Mouse (Mus musculus): ENCODE measurements around the gene Pex6. TPM values are rescaled to one million over a fixed set of nuclear protein-coding genes. Genes with fewer than 3 reads are reported as not detected.

Pex6 gene
- polyA plus RNA-seq, 1 experiment from 2014 or later, result 38.0 TPM

DNA sequence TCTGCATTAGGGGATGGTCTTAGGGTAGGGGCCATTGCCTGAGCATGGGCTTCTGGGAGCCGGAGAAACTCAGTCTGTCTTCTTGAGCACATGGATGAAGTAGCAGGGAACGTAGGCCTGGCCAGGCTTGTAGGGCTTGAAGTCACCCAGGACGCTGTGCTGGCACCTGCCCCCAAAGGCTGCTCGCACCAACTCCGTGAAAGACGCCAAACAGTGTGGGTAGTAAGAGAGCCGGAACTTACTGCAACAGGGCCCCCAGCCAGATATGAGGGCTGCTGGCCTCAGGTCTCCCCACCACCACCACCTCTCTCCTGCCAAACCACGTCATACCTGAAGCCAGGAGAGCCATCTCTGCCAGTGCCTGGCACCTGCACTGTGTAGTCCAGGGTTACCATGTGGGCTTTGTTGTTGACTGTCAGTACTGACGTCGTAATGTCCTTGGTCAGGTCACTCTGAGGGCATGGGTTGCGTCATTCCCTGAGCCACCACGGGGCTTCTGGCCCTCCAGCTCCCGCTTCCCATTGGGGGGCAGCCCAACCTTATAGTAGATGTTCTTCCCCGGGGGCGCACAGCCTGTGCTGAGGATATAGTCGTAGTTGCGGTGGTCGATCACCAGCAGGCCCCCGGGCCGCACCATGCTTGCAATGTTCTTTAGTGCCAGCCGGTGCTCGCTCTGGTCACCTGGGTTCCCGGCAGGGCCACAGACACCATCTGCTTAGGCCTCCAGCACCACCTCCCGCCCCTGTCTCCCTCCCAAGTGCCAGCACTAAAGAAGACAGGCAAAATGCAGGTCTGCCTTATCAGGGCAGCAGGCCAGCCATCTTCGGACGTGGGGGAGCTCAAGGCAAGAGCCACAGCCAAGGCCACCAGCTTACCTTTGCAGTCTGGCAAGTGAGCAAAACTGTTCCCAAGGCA lies 14.7 kb downstream of the Pex6 start:
- WGBS, result 92% methylated on average over 26 of the region's 26 CpGs

GRCm38 (mm10) chr17:46727271-46727670 lies 16.0 kb downstream of the Pex6 start:
- Histone ChIP-seq H3K27me3 (peaks cover 21% of the 10 kb centered on the region), H3K9ac (no peak overlapping the region), H3K36me3 (peaks cover 30% of the 10 kb centered on the region), H3K4me2 (replicated peaks) (no peak overlapping the region), H3K9me3 (replicated peaks) (no peaks in the 10 kb centered on the region), H3K4me3 (no peak overlapping the region), H3K27ac (no peak overlapping the region), H3K4me1 (0 out of 2 replicates have a peak, but pooled peaks cover 3% of the 10 kb centered on the region)
- no peak for ATAC-seq (ENCODE audit: low FRiP score)
- WGBS, result 93% methylated on average over 11 of the region's 11 CpGs

More for the DNA sequence above, 14.7 kb downstream of the Pex6 start:
- H3K27ac ChIP-seq, result no peak overlapping the region
- peaks cover 40% of the 10 kb centered on the region for H3K36me3 ChIP-seq
- H3K4me2 ChIP-seq (replicated peaks), result no peak overlapping the region
- H3K4me3 ChIP-seq, result no peak overlapping the region
- 0 out of 2 replicates have a peak, but pooled peaks cover 3% of the 10 kb centered on the region for H3K4me1 ChIP-seq
- H3K9ac ChIP-seq, result no peak overlapping the region
- ATAC-seq (ENCODE audit: low FRiP score), result no peak
- peaks cover 21% of the 10 kb centered on the region for H3K27me3 ChIP-seq
- no peaks in the 10 kb centered on the region for H3K9me3 ChIP-seq (replicated peaks)

DNA sequence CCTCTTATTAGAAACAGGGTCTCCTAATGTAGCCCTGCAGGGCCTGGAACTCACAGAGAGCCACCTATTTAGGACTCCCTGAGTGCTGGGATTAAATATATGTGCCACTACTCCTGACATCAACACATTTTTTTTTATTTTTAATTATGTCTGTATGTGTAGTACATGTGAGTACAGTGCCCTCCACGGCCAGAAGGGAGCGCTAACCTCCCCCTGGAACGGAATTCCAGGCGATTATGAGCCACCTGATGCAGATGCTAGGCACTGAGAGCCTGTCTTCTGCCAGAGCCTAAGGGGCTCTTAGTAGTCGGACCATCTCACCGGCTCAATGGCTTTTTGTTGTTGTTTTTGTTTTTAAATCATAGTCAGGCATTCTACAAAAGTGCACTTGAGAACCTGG lies 16.8 kb downstream of the Pex6 start:
- no peak overlapping the region for H3K9ac ChIP-seq
- H3K4me1 ChIP-seq, result 0 out of 2 replicates have a peak, but pooled peaks cover 3% of the 10 kb centered on the region
- no peak for ATAC-seq (ENCODE audit: low FRiP score)
- H3K4me2 ChIP-seq (replicated peaks), result no peak overlapping the region
- no peak overlapping the region for H3K4me3 ChIP-seq
- peaks cover 21% of the 10 kb centered on the region for H3K27me3 ChIP-seq
- H3K27ac ChIP-seq, result no peak overlapping the region
- H3K36me3 ChIP-seq, result peaks cover 25% of the 10 kb centered on the region
- WGBS, result 41% methylated on average over 6 of the region's 6 CpGs
- H3K9me3 ChIP-seq (replicated peaks), result no peaks in the 10 kb centered on the region

DNA sequence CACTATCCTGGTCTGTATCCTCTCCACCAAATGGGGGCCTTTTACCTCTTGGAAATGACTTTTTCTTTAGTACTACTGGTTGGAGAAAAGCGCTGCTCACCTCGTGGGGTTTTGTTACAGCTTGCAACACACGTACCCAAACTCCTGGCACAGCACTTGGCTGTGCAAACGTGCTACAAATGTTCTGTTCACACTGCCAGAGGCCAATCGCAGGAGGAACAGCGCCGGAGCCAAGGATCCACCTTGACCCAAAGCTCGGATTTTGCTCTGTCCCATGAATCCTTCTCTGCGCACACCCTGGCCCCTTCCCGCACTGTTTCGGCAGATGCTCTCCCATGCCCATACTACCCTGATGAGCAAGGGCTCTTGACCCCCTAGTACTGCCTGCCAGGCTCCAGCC lies 17.2 kb downstream of the Pex6 start:
- Histone ChIP-seq H3K4me2 (replicated peaks) (0 out of 2 replicates have a peak overlapping the region, but pooled peaks have one; percentile 9), H3K4me3 (no peak overlapping the region), H3K27ac (no peak overlapping the region), H3K4me1 (0 out of 2 replicates have a peak, but pooled peaks cover 3% of the 10 kb centered on the region), H3K9me3 (replicated peaks) (no peaks in the 10 kb centered on the region), H3K36me3 (peaks cover 20% of the 10 kb centered on the region), H3K27me3 (peaks cover 21% of the 10 kb centered on the region), H3K9ac (peak overlapping the region; percentile 41; the same call in 1 of the 2 replicates)
- whole genome bisulfite sequencing, result 48% methylated on average over 11 of the region's 11 CpGs
- ATAC-seq (ENCODE audit: low FRiP score), result no peak

- Histone ChIP-seq H3K9me3 (replicated peaks) (no peaks in the 10 kb centered on the region), H3K9ac (peak within 1 kb of the TSS; percentile 41), H3K4me1 (0 out of 2 replicates have a peak, but pooled peaks cover 3% of the 10 kb centered on the region), H3K27me3 (peaks cover 21% of the 10 kb centered on the region), H3K36me3 (peaks cover 16% of the 10 kb centered on the region), H3K27ac (no peak within 1 kb of the TSS), H3K4me2 (replicated peaks) (0 out of 2 replicates have a peak within 1 kb of the TSS, but pooled peaks have one; percentile 9), H3K4me3 (no peak within 1 kb of the TSS)
- WGBS, result 22% methylated on average over 24 of the region's 24 CpGs
- ATAC-seq (ENCODE audit: low FRiP score), result no peak
These were observed 17.6 kb downstream of the Pex6 start, which contains the start of gene Gnmt for GRCm38 (mm10) chr17:46728904-46729318. Gene Gnmt (minus strand): TSS chr17:46729168.

- ATAC-seq (ENCODE audit: low FRiP score), result no peak
- WGBS, result 89% methylated on average over 3 of the region's 3 CpGs
These were observed 22.8 kb downstream of the Pex6 start for GRCm38 (mm10) chr17:46734055-46734454.

GRCm38 (mm10) chr17:46735287-46735686 lies 24.0 kb downstream of the Pex6 start:
- Histone ChIP-seq H3K9ac (no peak overlapping the region), H3K9me3 (replicated peaks) (no peaks in the 10 kb centered on the region), H3K27ac (no peak overlapping the region), H3K4me3 (no peak overlapping the region), H3K4me2 (replicated peaks) (no peak overlapping the region), H3K36me3 (peaks cover 32% of the 10 kb centered on the region), H3K27me3 (no peaks in the 10 kb centered on the region; the same call in 1 of the 2 replicates), H3K4me1 (no peaks in the 10 kb centered on the region)
- ATAC-seq (ENCODE audit: low FRiP score), result no peak
- 87% methylated on average over 7 of the region's 7 CpGs for WGBS

More at GRCm38 (mm10) chr17:46734055-46734454, 22.8 kb downstream of the Pex6 start:
- Histone ChIP-seq H3K4me1 (no peaks in the 10 kb centered on the region), H3K36me3 (peaks cover 32% of the 10 kb centered on the region), H3K9me3 (replicated peaks) (no peaks in the 10 kb centered on the region), H3K9ac (no peak overlapping the region), H3K4me2 (replicated peaks) (no peak overlapping the region), H3K27ac (no peak overlapping the region), H3K27me3 (peaks cover 9% of the 10 kb centered on the region), H3K4me3 (no peak overlapping the region)

DNA sequence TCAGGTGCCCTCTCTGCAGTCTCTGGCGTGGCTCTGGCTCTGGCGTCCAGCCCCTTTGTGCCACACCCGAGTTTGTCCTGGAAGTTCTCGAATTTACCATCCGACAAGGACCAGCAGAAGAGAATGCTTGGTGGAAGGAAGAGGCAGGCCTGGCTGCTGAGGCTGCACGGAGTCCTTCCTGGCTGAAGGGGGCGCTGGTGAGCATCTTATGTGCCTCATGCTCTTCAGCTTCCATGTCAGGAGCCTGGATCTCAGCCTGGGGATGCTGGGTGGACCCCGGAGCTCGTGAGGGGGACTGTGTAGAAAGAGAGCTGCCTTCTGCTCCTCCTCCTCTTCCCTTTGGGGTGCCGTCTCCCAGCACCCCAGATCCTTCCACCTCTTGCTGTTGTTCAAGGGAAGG lies 24.9 kb downstream of the Pex6 start:
- no peak for ATAC-seq (ENCODE audit: low FRiP score)
- H3K36me3 ChIP-seq, result peaks cover 33% of the 10 kb centered on the region
- no peaks in the 10 kb centered on the region for H3K9me3 ChIP-seq (replicated peaks)
- H3K4me1 ChIP-seq, result no peaks in the 10 kb centered on the region
- H3K4me3 ChIP-seq, result no peak overlapping the region
- H3K27ac ChIP-seq, result no peak overlapping the region
- 64% methylated on average over 10 of the region's 10 CpGs for WGBS
- no peak overlapping the region for H3K4me2 ChIP-seq (replicated peaks)
- H3K27me3 ChIP-seq, result no peaks in the 10 kb centered on the region
- H3K9ac ChIP-seq, result no peak overlapping the region

DNA sequence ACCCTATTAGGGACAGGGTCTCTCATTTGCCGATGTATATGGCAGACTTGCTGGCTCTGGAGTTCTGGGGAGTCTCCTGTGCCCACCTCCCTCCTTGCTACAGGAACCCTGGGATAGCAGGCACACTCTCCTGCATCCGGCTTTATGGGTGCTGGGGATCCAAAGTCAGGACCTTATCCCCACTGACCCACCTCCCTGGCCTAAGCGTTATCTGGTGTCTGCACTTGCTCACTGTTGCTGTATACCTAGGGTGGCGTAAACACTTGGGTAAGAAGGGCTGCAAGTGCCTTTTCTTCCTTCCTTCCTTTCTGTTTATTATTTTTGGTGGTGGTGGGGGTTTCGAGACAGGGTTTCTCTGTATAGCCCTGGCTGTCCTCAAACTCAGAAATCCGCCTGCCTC lies 30.0 kb downstream of the Pex6 start:
- Histone ChIP-seq H3K4me1 (no peaks in the 10 kb centered on the region), H3K9me3 (replicated peaks) (no peaks in the 10 kb centered on the region), H3K27ac (no peak overlapping the region), H3K4me2 (replicated peaks) (no peak overlapping the region), H3K9ac (no peak overlapping the region), H3K4me3 (no peak overlapping the region), H3K27me3 (no peaks in the 10 kb centered on the region), H3K36me3 (peaks cover 49% of the 10 kb centered on the region)
- ATAC-seq (ENCODE audit: low FRiP score), result no peak
- WGBS, result 93% methylated on average over 6 of the region's 6 CpGs

DNA sequence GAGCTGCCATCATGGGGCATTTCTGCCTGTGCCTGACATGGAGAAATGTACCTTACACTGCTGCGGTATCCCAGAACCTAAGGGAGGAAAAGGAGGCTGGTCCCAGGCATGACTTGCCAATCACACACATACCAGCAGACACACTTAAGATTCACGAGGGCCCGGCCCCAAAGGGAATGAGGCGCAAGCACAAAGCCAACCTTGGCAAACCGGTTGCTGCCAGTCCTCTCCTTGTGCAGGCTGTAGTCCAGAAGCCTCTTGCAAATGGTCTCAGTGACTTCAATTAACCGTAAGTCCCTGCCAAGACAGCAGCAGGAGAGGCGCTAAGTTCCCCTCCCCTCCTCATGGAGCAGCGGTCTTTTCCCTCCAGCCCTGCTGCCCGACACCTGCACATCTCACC lies 31.7 kb downstream of the Pex6 start:
- Histone ChIP-seq H3K9ac (no peak overlapping the region), H3K36me3 (peaks cover 47% of the 10 kb centered on the region), H3K4me1 (no peaks in the 10 kb centered on the region), H3K9me3 (replicated peaks) (no peaks in the 10 kb centered on the region), H3K27ac (no peak overlapping the region), H3K4me3 (no peak overlapping the region), H3K27me3 (no peaks in the 10 kb centered on the region), H3K4me2 (replicated peaks) (no peak overlapping the region)
- no peak for ATAC-seq (ENCODE audit: low FRiP score)
- 90% methylated on average over 9 of the region's 9 CpGs for WGBS

DNA sequence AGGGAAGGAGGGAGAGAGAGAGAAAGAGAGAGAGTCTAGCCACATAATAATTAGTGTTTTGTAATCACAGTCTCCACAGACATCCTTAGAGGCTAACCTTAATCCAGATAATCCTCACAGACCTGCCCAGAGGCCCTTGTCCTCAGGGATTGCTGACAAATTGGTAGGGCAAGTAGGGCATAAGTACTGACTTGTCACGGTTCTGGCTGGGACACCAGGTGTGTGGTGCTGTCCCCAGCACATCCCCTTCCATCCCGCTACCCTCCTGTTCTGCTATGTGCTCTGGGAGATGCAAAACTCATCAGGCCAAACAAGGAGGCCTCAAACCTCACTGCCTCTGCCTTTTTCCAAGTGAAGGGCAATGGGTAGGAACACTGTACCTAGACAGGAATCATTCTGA lies 34.2 kb downstream of the Pex6 start:
- Histone ChIP-seq H3K27ac (no peak overlapping the region), H3K9ac (no peak overlapping the region), H3K4me1 (peaks cover under 1% of the 10 kb centered on the region), H3K9me3 (replicated peaks) (no peaks in the 10 kb centered on the region), H3K4me2 (replicated peaks) (no peak overlapping the region), H3K27me3 (no peaks in the 10 kb centered on the region), H3K4me3 (no peak overlapping the region), H3K36me3 (peaks cover 47% of the 10 kb centered on the region)
- 93% methylated on average over 2 of the region's 2 CpGs for WGBS
- ATAC-seq (ENCODE audit: low FRiP score), result no peak

- no peak overlapping the region for H3K4me3 ChIP-seq
- no peak for ATAC-seq (ENCODE audit: low FRiP score)
- 88% methylated on average over 8 of the region's 8 CpGs for WGBS
- no peaks in the 10 kb centered on the region for H3K9me3 ChIP-seq (replicated peaks)
- H3K27ac ChIP-seq, result no peak overlapping the region
- no peak overlapping the region for H3K4me2 ChIP-seq (replicated peaks)
- H3K36me3 ChIP-seq, result peaks cover 40% of the 10 kb centered on the region
- peaks cover 11% of the 10 kb centered on the region for H3K4me1 ChIP-seq
- no peaks in the 10 kb centered on the region for H3K27me3 ChIP-seq
- H3K9ac ChIP-seq, result no peak overlapping the region
These were observed 36.0 kb downstream of the Pex6 start for GRCm38 (mm10) chr17:46747234-46747633.
